Mouse (Mus musculus) midbrain, embryonic 13.5 days (tissue): ENCODE measurements at regions not wholly inside any gene's neighbourhood (a gene's known extent, or its start where the extent isn't known, plus 50 kb on each side); places are given as distances from the start of the nearest gene placed in this dataset.

Source experiments
- ATAC-seq: fragments of 200-750 bp; cut with Nextera tagmentation; 2 replicates; pipeline ENCODE4 v1.8.0; 2017; ENCODE audit warnings: mild to moderate bottlenecking, moderate TSS enrichment, moderate library complexity
- H3K27ac ChIP-seq: fragments of 300-500 bp; sonication (generic); 2 replicates; pipeline ENCODE4 v1.5.1; 2015; ENCODE audit warnings: inconsistent platforms, mild to moderate bottlenecking, moderate library complexity
- H3K27me3 ChIP-seq: fragments of 300-500 bp; sonication (generic); 2 replicates; pipeline ENCODE4 v1.6.1; 2015; ENCODE audit warnings: mild to moderate bottlenecking, inconsistent platforms
- H3K36me3 ChIP-seq: fragments of 300-500 bp; sonication (generic); 2 replicates; pipeline ENCODE4 v1.6.1; 2015; ENCODE audit warnings: mild to moderate bottlenecking, inconsistent platforms
- H3K4me1 ChIP-seq: fragments of 300-500 bp; sonication (generic); replicated peaks from 2 replicates; pipeline ENCODE4 v1.6.1; 2015; ENCODE audit warnings: inconsistent platforms
- H3K4me2 ChIP-seq: fragments of 300-500 bp; sonication (generic); replicated peaks from 2 replicates; pipeline ENCODE4 v1.6.1; 2015; ENCODE audit warnings: moderate library complexity, mild to moderate bottlenecking, inconsistent platforms
- H3K4me3 ChIP-seq: fragments of 300-500 bp; sonication (generic); replicated peaks from 2 replicates; pipeline ENCODE4 v1.5.1; 2015; ENCODE audit warnings: mild to moderate bottlenecking, inconsistent platforms
- H3K9ac ChIP-seq: fragments of 300-500 bp; sonication (generic); replicated peaks from 2 replicates; pipeline ENCODE4 v1.6.1; 2015; ENCODE audit warnings: mild to moderate bottlenecking, inconsistent platforms
- H3K9me3 ChIP-seq: fragments of 300-500 bp; sonication (generic); 2 replicates; pipeline ENCODE4 v1.6.1; 2016; ENCODE audit warnings: mild to moderate bottlenecking, inconsistent platforms
- WGBS: fragments of 180-500 bp; shearing (Covaris S2); methylation state at CpG from one replicate; pipeline ENCODE4 v1.1.7; 2015; 5-methylcytosine and 5-hydroxymethylcytosine counted together

DNA sequence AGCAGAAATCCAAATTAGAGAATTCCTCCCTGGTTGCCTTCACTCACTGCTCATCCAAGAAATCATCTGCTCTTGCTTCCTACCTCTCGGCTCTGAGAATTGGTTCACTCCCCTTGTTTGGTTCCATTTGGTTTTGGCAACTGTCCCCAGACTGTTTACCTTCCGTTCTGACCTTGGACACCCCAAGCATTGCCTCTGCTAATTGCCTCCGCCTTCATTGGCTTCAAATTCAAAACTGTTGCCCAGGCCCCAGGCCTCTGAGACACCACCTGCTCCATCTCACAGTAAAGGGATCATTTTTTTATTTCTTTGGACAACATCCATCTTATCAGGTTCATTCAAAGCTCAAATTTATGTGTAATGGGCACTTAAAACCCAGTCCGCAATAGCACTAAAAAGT lies 93.1 kb upstream of the BC052040 start:
- no peak for ATAC-seq
- H3K4me3 ChIP-seq, result no peak overlapping the region
- no peak overlapping the region for H3K4me2 ChIP-seq
- no peak overlapping the region for H3K9ac ChIP-seq
- no peak overlapping the region for H3K27ac ChIP-seq
- H3K27me3 ChIP-seq, result no peaks in the 10 kb centered on the region
- no peaks in the 10 kb centered on the region for H3K36me3 ChIP-seq
- H3K4me1 ChIP-seq, result no peaks in the 10 kb centered on the region
- 88% methylated on average over 4 of the region's 4 CpGs for WGBS
- H3K9me3 ChIP-seq, result no peaks in the 10 kb centered on the region

DNA sequence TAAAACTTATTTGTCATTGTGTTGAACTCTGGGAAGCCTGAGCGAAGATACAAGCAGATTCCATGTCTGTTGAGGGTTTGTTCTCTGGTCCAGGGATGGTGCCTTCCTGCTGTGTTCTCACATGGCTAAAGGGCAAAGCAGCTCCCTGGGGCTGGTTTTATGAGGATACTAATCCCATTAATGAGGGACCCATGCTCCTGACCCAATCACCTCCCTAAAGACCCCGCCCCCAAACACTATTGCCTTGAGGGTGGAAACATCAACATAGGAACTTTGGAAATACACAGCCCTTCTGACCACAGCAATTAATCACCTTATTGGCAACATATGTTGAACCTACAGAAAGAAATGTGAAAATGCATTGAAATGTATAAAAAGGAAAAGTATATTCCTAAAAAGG lies 88.5 kb upstream of the BC052040 start:
- Histone ChIP-seq H3K4me3 (no peak overlapping the region), H3K27me3 (no peaks in the 10 kb centered on the region), H3K9me3 (no peaks in the 10 kb centered on the region), H3K36me3 (no peaks in the 10 kb centered on the region), H3K4me1 (no peaks in the 10 kb centered on the region), H3K27ac (no peak overlapping the region), H3K9ac (no peak overlapping the region), H3K4me2 (no peak overlapping the region)
- no peak for ATAC-seq
- 38% methylated on average over 2 of the region's 2 CpGs for WGBS

DNA sequence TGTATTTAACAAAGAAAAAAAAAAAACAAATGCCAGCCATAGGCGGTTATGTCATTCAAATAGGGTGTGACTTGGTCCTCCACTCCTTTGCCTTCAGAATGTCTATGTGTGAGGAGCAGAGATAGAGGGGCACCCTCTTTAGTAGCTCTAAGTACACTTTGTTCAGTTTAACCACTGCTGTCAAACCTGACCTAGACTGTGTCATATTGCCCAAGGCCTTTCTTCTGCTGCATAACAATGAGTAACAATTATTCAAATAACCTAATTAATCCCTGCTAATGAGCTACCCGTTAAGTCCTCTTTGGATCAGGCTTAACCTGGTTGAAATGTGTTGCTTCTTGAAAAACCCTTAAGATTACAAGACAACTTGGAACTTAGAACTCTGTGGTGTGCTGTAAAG lies 81.6 kb upstream of the BC052040 start:
- H3K4me2 ChIP-seq, result no peak overlapping the region
- no peak for ATAC-seq
- 72% methylated on average over 2 of the region's 2 CpGs for WGBS
- H3K4me3 ChIP-seq, result no peak overlapping the region
- no peak overlapping the region for H3K27ac ChIP-seq
- no peaks in the 10 kb centered on the region for H3K4me1 ChIP-seq
- no peaks in the 10 kb centered on the region for H3K9me3 ChIP-seq
- no peaks in the 10 kb centered on the region for H3K36me3 ChIP-seq
- H3K27me3 ChIP-seq, result no peaks in the 10 kb centered on the region
- no peak overlapping the region for H3K9ac ChIP-seq

DNA sequence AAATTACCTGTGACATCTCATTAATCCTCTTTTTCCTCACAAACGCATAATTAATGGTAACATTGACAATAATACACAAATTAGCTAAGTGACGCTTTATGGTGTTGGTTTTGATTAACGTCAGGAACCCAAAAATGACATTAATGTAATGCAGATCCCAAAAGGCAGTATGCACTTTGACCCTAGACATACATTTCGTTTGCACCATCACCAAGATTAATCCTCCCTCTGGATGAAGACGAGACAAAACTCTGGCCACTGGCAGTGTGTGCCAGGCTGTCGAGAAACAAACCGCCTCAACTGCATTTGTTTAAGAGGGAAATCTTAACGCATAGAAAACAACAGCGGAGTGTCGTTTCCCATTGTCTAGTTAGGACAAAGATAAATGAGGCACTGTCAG lies 72.0 kb upstream of the BC052040 start:
- ATAC-seq, result no peak
- H3K36me3 ChIP-seq, result no peaks in the 10 kb centered on the region
- H3K27me3 ChIP-seq, result peaks cover 2% of the 10 kb centered on the region; the same call in 1 of the 2 replicates
- no peaks in the 10 kb centered on the region for H3K9me3 ChIP-seq
- no peak overlapping the region for H3K27ac ChIP-seq
- peaks cover 6% of the 10 kb centered on the region for H3K4me1 ChIP-seq
- H3K9ac ChIP-seq, result no peak overlapping the region
- no peak overlapping the region for H3K4me3 ChIP-seq
- no peak overlapping the region for H3K4me2 ChIP-seq
- WGBS, result 47% methylated on average over 10 of the region's 10 CpGs

DNA sequence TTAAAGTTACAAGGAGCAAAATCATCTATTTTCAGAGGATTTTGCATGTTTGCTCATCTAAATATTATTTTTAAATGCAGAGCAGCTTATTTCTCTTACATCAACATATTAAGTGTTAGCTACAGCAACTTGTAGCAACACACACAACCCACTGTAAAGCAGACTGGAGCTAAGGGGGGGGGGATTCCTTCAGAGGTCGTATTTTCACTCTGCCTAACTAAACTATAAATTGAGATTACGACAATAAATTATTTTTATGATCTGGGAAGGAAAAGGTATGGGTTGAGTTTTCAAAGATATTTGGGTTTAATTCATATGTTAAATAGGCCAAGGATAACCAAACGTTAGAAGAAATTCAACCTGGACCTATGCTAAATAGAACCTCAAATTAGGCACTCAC lies 70.4 kb upstream of the BC052040 start:
- Histone ChIP-seq H3K36me3 (no peaks in the 10 kb centered on the region), H3K27ac (no peak overlapping the region), H3K9me3 (no peaks in the 10 kb centered on the region), H3K4me1 (peaks cover 6% of the 10 kb centered on the region), H3K4me2 (no peak overlapping the region), H3K9ac (no peak overlapping the region), H3K4me3 (no peak overlapping the region), H3K27me3 (peaks cover 2% of the 10 kb centered on the region; the same call in 1 of the 2 replicates)
- 67% methylated on average over 3 of the region's 3 CpGs for WGBS
- ATAC-seq, result no peak

DNA sequence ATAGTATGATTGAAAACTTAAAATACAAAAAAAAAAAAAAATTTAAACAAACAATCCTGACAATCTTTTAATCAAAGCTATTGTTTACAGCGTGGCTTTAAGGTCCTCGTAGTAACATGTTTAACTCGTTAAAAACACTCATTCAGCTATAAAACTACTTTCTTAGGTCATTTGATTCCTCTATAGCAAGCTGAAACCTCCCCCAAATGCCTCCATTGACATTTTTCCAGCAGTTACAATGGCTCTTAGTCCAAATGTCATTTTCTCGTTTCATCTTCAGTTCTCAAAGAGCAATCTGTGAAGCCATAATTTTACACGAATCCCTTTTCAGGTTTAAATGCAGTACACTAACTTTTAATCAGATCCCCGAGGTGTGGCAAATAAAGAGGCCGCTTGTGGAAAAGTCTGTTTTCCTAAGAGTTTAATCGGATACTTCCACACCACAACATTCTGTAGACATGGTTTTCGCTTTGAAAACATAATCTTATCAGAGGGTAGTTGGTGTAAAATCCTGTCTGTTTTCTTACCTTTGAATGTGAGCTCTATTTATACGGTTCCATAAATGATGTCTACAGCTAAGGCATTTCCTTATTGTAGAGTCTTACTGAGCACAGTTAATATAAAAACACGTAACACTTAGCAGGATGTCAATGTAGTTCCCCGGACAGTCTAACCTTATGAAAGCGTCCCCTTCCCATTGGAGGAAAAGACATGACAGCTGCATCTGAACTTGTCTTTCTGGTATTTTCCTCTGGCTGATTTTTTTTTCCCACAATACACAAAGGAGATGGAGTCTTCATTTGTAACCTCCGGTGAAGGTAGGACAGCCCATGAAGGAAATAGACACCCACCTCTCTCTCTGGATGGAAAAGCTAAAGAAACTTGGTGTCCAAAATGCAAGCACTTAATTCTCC lies 69.6 kb upstream of the BC052040 start:
- Histone ChIP-seq H3K36me3 (no peaks in the 10 kb centered on the region), H3K27me3 (peaks cover 2% of the 10 kb centered on the region; the same call in 1 of the 2 replicates), H3K4me3 (no peak overlapping the region), H3K27ac (no peak overlapping the region), H3K9ac (no peak overlapping the region), H3K4me1 (peaks cover 6% of the 10 kb centered on the region), H3K4me2 (no peak overlapping the region), H3K9me3 (no peaks in the 10 kb centered on the region)
- 69% methylated on average over 14 of the region's 14 CpGs for WGBS
- no peak for ATAC-seq

DNA sequence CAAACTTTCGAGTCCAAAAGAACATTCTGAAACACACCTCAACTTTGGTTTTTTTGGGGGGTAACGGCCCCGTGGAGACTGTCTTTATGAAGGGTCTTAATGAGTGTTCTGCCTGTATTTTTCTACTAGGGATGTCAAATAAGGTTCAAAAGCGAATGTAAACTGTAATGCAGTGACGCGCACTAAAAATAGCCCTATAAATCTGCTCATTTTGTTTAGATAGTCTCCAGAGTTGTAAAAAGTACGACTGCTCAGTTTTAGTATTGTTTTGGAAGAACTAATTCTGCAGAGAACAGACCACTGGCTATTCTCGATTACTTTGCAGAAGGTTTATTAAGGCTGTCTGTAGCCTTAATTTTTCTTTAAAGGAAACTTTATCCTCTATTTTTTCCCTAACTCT lies 68.6 kb upstream of the BC052040 start:
- ATAC-seq, result no peak
- WGBS, result 87% methylated on average over 8 of the region's 8 CpGs
- Histone ChIP-seq H3K4me1 (peaks cover 6% of the 10 kb centered on the region), H3K4me3 (no peak overlapping the region), H3K27me3 (peaks cover 2% of the 10 kb centered on the region; the same call in 1 of the 2 replicates), H3K36me3 (no peaks in the 10 kb centered on the region), H3K9ac (no peak overlapping the region), H3K9me3 (no peaks in the 10 kb centered on the region), H3K27ac (no peak overlapping the region), H3K4me2 (no peak overlapping the region)

DNA sequence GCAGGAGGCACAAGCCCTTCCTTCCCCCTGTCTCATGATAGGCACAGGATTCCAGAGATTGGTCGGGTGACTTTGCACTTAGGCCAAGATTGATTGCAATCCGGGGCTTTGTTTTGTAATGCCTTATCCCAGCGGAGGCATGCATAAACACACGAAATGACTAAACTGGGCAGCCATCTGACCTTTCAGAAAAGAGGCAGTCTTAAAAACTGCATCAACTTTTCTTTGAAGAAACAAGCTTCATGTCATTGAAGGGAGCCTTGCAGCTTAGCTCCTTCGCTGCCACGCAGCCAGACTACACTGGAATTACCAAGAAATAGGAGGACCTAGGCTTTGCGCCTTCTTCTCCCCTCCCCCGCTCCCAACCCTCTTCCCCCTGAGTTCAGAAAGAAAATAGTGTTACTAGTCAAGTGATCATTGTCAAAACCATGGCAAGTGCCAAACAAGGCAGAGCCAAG lies 67.7 kb upstream of the BC052040 start:
- Histone ChIP-seq H3K4me3 (no peak overlapping the region), H3K27ac (no peak overlapping the region), H3K9ac (no peak overlapping the region), H3K36me3 (no peaks in the 10 kb centered on the region), H3K27me3 (peaks cover 2% of the 10 kb centered on the region; the same call in 1 of the 2 replicates), H3K4me2 (no peak overlapping the region), H3K4me1 (peaks cover 6% of the 10 kb centered on the region), H3K9me3 (no peaks in the 10 kb centered on the region)
- no peak for ATAC-seq
- 15% methylated on average over 8 of the region's 8 CpGs for WGBS

DNA sequence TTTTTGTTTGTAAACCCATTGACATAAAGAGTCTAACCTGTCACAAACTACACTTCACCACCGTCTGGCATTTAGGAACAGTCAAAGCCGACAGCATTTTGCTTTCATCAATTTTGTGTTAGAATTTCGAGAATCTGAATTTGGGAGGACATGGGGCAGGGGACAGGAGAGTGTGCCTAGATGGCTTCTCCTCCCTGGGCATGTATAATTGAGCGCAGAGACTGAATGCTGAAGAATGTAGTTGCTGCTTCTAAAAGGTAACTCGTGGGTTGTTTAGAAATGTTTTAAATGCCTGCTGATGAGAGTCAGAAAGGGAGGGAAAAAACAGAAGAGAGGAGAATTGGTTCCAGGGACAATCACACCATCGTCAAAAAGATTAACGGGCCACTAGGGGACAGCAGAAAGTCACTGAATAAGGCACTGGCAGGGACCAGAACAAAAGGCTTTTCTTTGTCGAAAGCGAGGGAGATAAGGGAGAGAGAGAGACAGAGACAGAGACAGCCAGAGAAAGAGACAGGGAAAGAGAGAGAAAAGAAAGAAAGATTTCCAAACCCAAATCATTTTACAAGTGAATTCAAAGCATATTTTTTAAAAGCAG lies 66.6 kb upstream of the BC052040 start:
- no peak overlapping the region for H3K4me2 ChIP-seq
- no peaks in the 10 kb centered on the region for H3K36me3 ChIP-seq
- ATAC-seq, result peak; percentile 69; the same call in 1 of the 2 replicates
- H3K4me3 ChIP-seq, result no peak overlapping the region
- 14% methylated on average over 9 of the region's 9 CpGs for WGBS
- H3K27ac ChIP-seq, result no peak overlapping the region
- peaks cover 6% of the 10 kb centered on the region for H3K4me1 ChIP-seq
- peaks cover 2% of the 10 kb centered on the region; the same call in 1 of the 2 replicates for H3K27me3 ChIP-seq
- no peaks in the 10 kb centered on the region for H3K9me3 ChIP-seq
- no peak overlapping the region for H3K9ac ChIP-seq

DNA sequence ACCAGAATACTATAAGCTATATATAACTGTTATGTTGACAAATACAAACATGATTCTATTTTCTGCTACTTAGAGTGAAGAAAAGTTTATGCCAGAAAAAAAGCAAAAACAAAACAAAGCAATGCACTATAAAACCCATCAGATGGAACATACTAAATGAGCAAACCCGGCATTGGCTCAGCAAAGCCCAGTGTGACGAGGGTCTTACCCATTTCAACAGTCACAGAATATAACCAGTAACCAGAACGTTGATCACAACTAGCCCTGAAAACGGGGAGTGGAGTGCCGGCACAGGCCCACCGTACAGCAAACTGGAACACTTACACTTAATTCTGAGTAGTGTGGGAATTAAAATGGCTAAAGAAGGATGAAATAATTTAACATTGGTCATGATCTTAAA lies 66.0 kb upstream of the BC052040 start:
- ATAC-seq, result no peak
- H3K9ac ChIP-seq, result no peak overlapping the region
- H3K27me3 ChIP-seq, result peaks cover 2% of the 10 kb centered on the region; the same call in 1 of the 2 replicates
- H3K4me2 ChIP-seq, result no peak overlapping the region
- H3K27ac ChIP-seq, result no peak overlapping the region
- 78% methylated on average over 6 of the region's 6 CpGs for WGBS
- H3K36me3 ChIP-seq, result no peaks in the 10 kb centered on the region
- H3K9me3 ChIP-seq, result no peaks in the 10 kb centered on the region
- H3K4me1 ChIP-seq, result peaks cover 6% of the 10 kb centered on the region
- no peak overlapping the region for H3K4me3 ChIP-seq

DNA sequence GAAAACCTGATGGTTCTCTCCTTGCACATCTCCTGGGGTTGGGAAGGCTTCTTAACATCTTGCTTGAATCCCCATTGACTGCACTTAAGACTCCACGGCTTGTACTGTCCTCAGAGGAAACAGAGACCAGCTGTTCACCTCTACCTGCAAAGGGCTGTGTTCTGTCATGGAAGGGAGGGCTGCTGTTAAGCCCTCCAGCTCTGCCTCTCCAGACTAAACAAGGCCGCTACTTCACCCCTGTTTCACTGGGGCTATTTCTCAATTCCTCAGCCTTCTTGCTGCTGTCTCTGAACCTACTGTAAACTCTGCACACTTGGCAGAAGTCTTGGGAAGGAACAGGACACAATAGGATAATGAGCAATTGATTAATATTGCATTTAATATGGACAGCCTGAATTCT lies 64.7 kb upstream of the BC052040 start:
- Histone ChIP-seq H3K4me2 (no peak overlapping the region), H3K4me1 (peaks cover 6% of the 10 kb centered on the region), H3K4me3 (no peak overlapping the region), H3K27me3 (peaks cover 2% of the 10 kb centered on the region; the same call in 1 of the 2 replicates), H3K9me3 (no peaks in the 10 kb centered on the region), H3K36me3 (no peaks in the 10 kb centered on the region), H3K27ac (no peak overlapping the region), H3K9ac (no peak overlapping the region)
- 65% methylated on average over 2 of the region's 2 CpGs for WGBS
- no peak for ATAC-seq

DNA sequence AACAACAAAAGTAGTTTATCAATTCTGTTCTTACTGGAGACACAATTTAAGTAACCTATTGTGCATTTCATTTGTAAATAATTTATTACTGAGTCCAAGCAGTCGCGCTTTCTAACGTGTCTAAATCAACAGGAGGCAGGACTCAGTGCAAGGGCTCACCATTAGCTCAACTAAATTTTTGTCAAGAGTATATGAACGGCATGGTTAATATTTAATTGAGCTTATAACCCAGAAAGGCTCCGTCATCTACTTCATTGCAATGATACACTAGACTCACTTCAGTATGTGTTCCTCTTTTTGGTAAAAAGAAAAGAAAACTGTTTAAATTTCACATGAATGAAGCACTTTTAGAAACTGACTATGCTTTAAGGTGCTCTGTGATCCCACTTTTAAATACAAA lies 61.5 kb upstream of the BC052040 start:
- Histone ChIP-seq H3K4me2 (no peak overlapping the region), H3K9me3 (no peaks in the 10 kb centered on the region), H3K27ac (no peak overlapping the region), H3K9ac (no peak overlapping the region), H3K36me3 (no peaks in the 10 kb centered on the region), H3K27me3 (no peaks in the 10 kb centered on the region), H3K4me1 (no peaks in the 10 kb centered on the region), H3K4me3 (no peak overlapping the region)
- ATAC-seq, result no peak
- WGBS, result 83% methylated on average over 5 of the region's 5 CpGs
